ENCODE assay signal across 25 mouse cellular contexts in the genomic region with DNA sequence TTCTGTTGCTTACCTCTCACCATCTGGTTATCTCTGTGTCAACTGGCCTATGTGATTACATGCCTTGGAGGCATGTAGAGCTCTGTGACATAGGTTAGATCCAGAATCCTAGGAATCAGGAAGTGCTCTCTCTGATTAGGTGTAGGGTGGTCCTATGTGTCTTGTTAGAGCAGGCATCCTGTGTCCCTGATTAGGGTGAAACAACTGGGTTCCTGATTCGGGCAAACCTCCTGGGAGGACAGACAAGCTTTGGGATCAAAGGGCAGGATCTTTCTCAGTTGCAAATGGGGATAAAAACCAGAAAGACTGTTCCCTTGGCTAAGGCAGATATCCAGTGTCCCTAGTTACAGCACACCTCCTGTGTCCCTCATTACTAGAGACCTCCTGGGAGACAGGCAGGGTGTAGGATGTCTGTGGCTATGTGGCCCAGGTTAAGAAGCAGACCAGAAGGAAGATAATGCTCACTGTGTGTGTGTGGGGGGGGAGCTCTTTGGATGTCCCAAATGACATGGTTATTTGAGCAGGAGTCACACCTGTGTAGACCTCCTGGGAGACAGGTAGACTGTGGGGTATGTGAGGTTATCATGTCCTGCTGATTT.
"Had no signal": no experiment of that assay in that cellular context is flagged by ENCODE, and none has a peak within 500 bp of the region (broad histone marks: within the 10 kb centered on the region; RNA-seq: fewer than 3 reads in every experiment).

No protein-coding gene starts in this region.

- H3K9ac ChIP-seq: heart, embryonic 12.5 days; hindbrain, embryonic 12.5 days; hindbrain, embryonic 14.5 days; intestine, embryonic 15.5 days; limb, embryonic 12.5 days had no signal

- H3K4me1 ChIP-seq: heart, embryonic 10.5 days; heart, embryonic 12.5 days; hindbrain, embryonic 10.5 days; hindbrain, embryonic 12.5 days; intestine, embryonic 15.5 days; limb, embryonic 12.5 days had no signal

- DNase-seq: gastrocnemius, adult 2 months; gastrocnemius, postnatal 10 days; gastrocnemius, postnatal 25 days; heart, adult 18-20 months; heart, postnatal 10 days; heart, postnatal 4 days; kidney, adult 18-20 months; kidney, adult 8-10 months; kidney, postnatal 10 days; kidney, postnatal 25 days; kidney, postnatal 4 days; liver had no signal

- H3K27me3 ChIP-seq: heart, embryonic 12.5 days; hindbrain, embryonic 12.5 days; intestine, embryonic 15.5 days; limb, embryonic 12.5 days had no signal

- H3K9me3 ChIP-seq: heart, embryonic 10.5 days; heart, embryonic 12.5 days; hindbrain, embryonic 10.5 days; hindbrain, embryonic 12.5 days; intestine, embryonic 15.5 days; limb, embryonic 12.5 days had no signal

- ATAC-seq: hindbrain, embryonic 16.5 days; inflammation-experienced regulatory T-cells, adult 6 months; intestine, embryonic 15.5 days; intestine, postnatal 0 days had no signal

- H3K27ac ChIP-seq: gastrocnemius, adult 2 months; heart, embryonic 10.5 days; hindbrain, embryonic 10.5 days; hindbrain, embryonic 12.5 days; hindbrain, embryonic 14.5 days; intestine, embryonic 15.5 days; layer of hippocampus, adult 2 months; left cerebral cortex, adult 2 months; limb, embryonic 12.5 days had no signal

- H3K4me2 ChIP-seq: heart, embryonic 12.5 days; hindbrain, embryonic 12.5 days; hindbrain, embryonic 14.5 days; intestine, embryonic 15.5 days; limb, embryonic 12.5 days; liver, embryonic 11.5 days had no signal

- H3K4me3 ChIP-seq: gastrocnemius, adult 2 months; heart, embryonic 10.5 days; heart, embryonic 12.5 days; hindbrain, embryonic 10.5 days; hindbrain, embryonic 12.5 days; intestine, embryonic 15.5 days; layer of hippocampus, adult 2 months; left cerebral cortex, adult 2 months; limb, embryonic 12.5 days had no signal

- H3K36me3 ChIP-seq: heart, embryonic 10.5 days; heart, embryonic 12.5 days; hindbrain, embryonic 10.5 days; hindbrain, embryonic 12.5 days; intestine, embryonic 15.5 days; limb, embryonic 12.5 days had no signal
